In the genomic region with DNA sequence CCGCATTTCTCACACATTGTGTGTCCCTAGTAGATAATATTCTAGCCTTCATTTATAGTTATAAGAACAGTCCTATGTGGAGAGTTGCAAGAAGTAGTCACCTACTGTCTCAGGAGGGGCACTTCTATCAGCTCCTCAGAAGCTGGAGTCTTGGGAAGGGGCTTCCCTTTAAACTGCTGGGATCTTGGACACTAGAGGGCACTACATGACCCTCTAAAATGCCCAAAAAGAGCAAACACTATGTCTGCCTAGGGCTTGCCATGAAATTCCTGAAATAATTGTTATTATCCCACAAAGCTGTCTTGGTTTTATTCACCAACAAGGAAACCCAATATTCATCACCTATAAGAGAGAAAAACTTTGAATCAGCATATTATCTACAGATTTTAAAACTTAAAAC, we compare ENCODE assay signal across 11 mouse cellular contexts.
DNase-seq lines count a peak whose midpoint lies in the region; ATAC-seq and TF ChIP-seq lines count a peak whose summit lies in the region.
"Had no signal": no experiment of that assay in that cellular context is flagged by ENCODE, and none has a peak within 500 bp of the region (broad histone marks: within the 10 kb centered on the region; RNA-seq: fewer than 3 reads in every experiment).

No protein-coding gene starts in this region.

- no peaks in the 10 kb centered on the region for H3K36me3 ChIP-seq in heart, adult 2 months (ENCODE audit: control insufficient read depth, insufficient read depth, low read length)
- H3K36me3 ChIP-seq in lung, postnatal 0 days (ENCODE audit: insufficient read depth, low read length), result no peaks in the 10 kb centered on the region
- H3K36me3 ChIP-seq: embryonic facial prominence, embryonic 12.5 days; liver, embryonic 15.5 days had no signal

- peaks cover 7% of the 10 kb centered on the region for H3K4me1 ChIP-seq in heart, adult 2 months (ENCODE audit: control insufficient read depth, insufficient read depth, low read length)
- no peaks in the 10 kb centered on the region for H3K4me1 ChIP-seq in lung, postnatal 0 days (ENCODE audit: insufficient read depth, low read depth, low read length)
- H3K4me1 ChIP-seq: liver, embryonic 15.5 days had no signal

- 98% methylated on average over 1 of the region's 1 CpGs for WGBS in heart, adult 2 months
- 88% methylated on average over 1 of the region's 1 CpGs for WGBS in lung, postnatal 0 days

- no peaks in the 10 kb centered on the region for H3K27me3 ChIP-seq in heart, adult 2 months (ENCODE audit: control insufficient read depth, insufficient read depth, low read length)
- H3K27me3 ChIP-seq in lung, postnatal 0 days (replicated peaks; ENCODE audit: insufficient read depth, low read length), result no peaks in the 10 kb centered on the region
- H3K27me3 ChIP-seq: embryonic facial prominence, embryonic 12.5 days; liver, embryonic 15.5 days had no signal

- no peaks in the 10 kb centered on the region for H3K9me3 ChIP-seq in lung, postnatal 0 days (ENCODE audit: low read length)
- H3K9me3 ChIP-seq: embryonic facial prominence, embryonic 12.5 days; G1E; liver, embryonic 15.5 days had no signal

- no peak overlapping the region for H3K9ac ChIP-seq in heart, adult 2 months (ENCODE audit: low read depth, low read length)
- no peak overlapping the region for H3K9ac ChIP-seq in lung, postnatal 0 days (replicated peaks; ENCODE audit: low read depth)
- H3K9ac ChIP-seq: embryonic facial prominence, embryonic 12.5 days; liver, embryonic 15.5 days had no signal

- intact Hi-C loops in heart, adult 2 months (cut with DNase I), result loop anchor here (5.0 to 10.0 kb wide), 3 partner anchors 106 to 496 kb away; no protein-coding TSS in a partner anchor
- intact Hi-C loops in heart, postnatal 25 days (cut with DNase I), result loop anchor here (5.0 kb wide), 3 partner anchors 106 to 496 kb away; no protein-coding TSS in a partner anchor
- intact Hi-C loops in heart, postnatal 36 days (cut with DNase I), result loop anchor here (2.0 to 10.0 kb wide), 5 partner anchors 104 to 496 kb away; a partner anchor contains a TSS

- no peak for TF ChIP-seq EP300 in heart, adult 2 months (IDR thresholded peaks at IDR 0.05; ENCODE audit: insufficient read depth, low read depth, low read length)
- no peak for TF ChIP-seq EP300 in lung, postnatal 0 days (IDR thresholded peaks at IDR 0.05)

- no peak for ATAC-seq in lung, postnatal 0 days

- TF ChIP-seq POLR2A in heart, adult 2 months (IDR thresholded peaks at IDR 0.05; ENCODE audit: insufficient read depth, low read depth, low read length), result no peak

- no peaks in the 10 kb centered on the region for H3K79me2 ChIP-seq in heart, adult 2 months (replicated peaks; ENCODE audit: control insufficient read depth, insufficient read depth, low read length)

- H3K27ac ChIP-seq in heart, adult 2 months, result no peak overlapping the region
- no peak overlapping the region for H3K27ac ChIP-seq in lung, postnatal 0 days (ENCODE audit: low read length)
- H3K27ac ChIP-seq: liver, embryonic 15.5 days had no signal

- peak; percentile 72 for TF ChIP-seq CTCF in heart, adult 2 months (IDR thresholded peaks at IDR 0.05)
- TF ChIP-seq CTCF in lung, postnatal 0 days (IDR thresholded peaks at IDR 0.05), result peak; percentile 66

- H3K4me2 ChIP-seq in lung, postnatal 0 days (replicated peaks; ENCODE audit: low read depth, low read length), result no peak overlapping the region
- H3K4me2 ChIP-seq: embryonic facial prominence, embryonic 12.5 days; liver, embryonic 15.5 days had no signal

- no peak for DNase-seq in heart, adult 2 months
- DNase-seq in heart, postnatal 25 days (ENCODE audit: low spot score), result no peak
- DNase-seq in lung, postnatal 0 days (ENCODE audit: low spot score), result peak; percentile 49
- DNase-seq in lung, adult 18-20 months, result no peak
- DNase-seq in brain, adult 2 months (ENCODE audit: low read depth, low spot score), result peak; percentile 36
- peak; percentile 67 for DNase-seq in mesoderm, embryonic 11.5 days (ENCODE audit: low read depth, low spot score)
- no peak for DNase-seq in heart, postnatal 36 days
- DNase-seq in adrenal gland, postnatal 25 days, result no peak

- H3K4me3 ChIP-seq in heart, adult 2 months, result no peak overlapping the region
- H3K4me3 ChIP-seq in lung, postnatal 0 days (ENCODE audit: low read depth, low read length), result no peak overlapping the region
- H3K4me3 ChIP-seq: embryonic facial prominence, embryonic 12.5 days; liver, embryonic 15.5 days had no signal

Comparison
In these comparisons a context has a peak if more than half of its experiments do, and no peak if none do; other contexts are left out.
1. DNase-seq: peak in lung, postnatal 0 days (single experiment), brain, adult 2 months (single experiment) and mesoderm, embryonic 11.5 days (single experiment); none in heart, adult 2 months (0 of 2), heart, postnatal 25 days (single experiment), lung, adult 18-20 months (0 of 2), heart, postnatal 36 days (0 of 2) and adrenal gland, postnatal 25 days (single experiment).